Mouse (Mus musculus) cerebellum, adult 18-20 months (tissue): ENCODE measurements around the gene Dlgap4.
A peak's percentile ranks its signal among the peaks of the same experiment; 100 is the strongest.

Experiments
- DNase-seq, 2 experiments: peaks; one replicate each; pipeline ENCODE4 v3.0.0; 2021

The Dlgap4 gene

GRCm38 (mm10) chr2:156613541-156614257 is at the start of gene Dlgap4:
Gene Dlgap4 (plus strand): TSS chr2:156613705.
- peak; percentile 39 to 70 for DNase-seq

- DNase-seq = peak; percentile 72 to 73
Measured at GRCm38 (mm10) chr2:156566512-156566911, 47.0 kb upstream of the Dlgap4 start.

DNA sequence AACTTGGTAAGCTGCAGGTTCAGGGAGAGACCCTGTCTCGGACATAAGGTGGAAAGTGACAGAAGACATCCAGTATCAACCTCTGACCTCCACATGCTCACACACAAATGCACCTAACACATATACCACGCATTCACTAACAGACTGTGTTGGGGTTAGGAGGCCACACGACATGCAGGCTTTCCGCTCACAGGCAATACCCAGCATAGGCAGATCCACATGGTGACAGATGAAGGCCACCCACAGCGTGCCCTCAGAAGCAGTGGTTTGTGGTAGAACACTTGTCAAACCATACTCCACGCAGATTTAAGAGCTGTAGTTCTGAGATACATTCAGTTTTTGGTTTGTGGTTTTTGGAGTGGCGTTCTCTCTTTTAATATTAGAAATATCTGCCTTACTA is 44.9 kb upstream of the Dlgap4 start:
- DNase-seq = no peak

- no peak for DNase-seq
Measured at GRCm38 (mm10) chr2:156569261-156569660, 44.2 kb upstream of the Dlgap4 start.

GRCm38 (mm10) chr2:156571521-156571920 is 42.0 kb upstream of the Dlgap4 start:
- no peak for DNase-seq

DNA sequence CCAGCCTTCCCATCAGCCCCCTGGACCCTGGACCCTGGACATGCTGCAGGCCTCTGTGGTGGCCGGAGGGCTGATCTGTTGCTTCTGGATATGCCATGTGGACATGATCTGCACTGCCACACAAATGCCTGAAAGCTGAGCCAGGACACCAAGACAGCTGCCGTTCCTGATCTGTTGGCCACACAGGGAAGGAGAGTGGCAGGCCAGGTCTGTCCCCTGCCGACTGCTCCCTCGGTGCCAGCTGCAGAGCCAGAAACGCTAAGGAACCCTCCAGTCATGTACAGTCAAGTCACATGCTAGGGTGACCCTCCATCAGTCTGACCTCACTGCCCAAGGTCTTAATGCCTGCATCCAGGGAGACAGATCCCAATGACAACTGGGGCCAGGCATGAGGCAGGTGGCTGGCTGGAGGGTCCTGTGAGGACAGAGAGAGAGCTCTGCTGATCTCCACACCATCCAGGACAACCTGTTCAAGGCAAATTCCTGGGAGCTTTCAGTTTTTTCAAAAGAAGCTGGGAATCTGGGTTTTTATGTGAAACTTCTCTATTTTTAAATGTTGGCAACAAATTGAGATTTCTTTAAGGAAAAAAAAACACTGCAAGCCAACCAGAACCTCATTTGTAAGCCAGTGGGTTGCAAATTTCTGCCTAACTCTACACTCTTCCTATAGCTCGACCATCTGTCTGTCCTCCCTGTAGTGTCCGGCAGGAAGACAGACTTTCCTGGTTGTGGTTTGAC is 36.5 kb upstream of the Dlgap4 start:
- no peak for DNase-seq

- no peak for DNase-seq
Measured at GRCm38 (mm10) chr2:156580507-156580906, 33.0 kb upstream of the Dlgap4 start.

DNA sequence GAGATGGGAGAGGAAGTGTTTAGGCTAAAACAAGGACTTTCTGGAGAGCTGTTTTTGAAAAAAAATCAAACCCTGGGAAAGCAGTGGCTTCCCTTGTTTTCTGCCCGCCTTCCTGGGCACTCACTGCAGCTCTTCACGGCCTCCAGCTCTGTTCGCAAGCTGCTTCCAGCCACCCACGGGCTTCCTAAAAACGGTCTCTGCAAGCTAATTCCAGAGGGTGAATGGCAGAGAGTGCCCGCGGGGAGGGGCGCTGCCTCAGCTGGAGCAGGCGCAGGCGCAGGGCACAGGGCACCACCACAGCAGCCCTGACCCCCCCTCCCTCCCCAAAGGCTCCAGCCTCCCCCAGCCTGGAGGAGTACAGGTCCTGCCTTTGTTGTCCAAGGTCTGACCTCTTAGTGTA is 32.3 kb upstream of the Dlgap4 start:
- DNase-seq = peak in 1 of 2 experiments; percentile 17

- no peak for DNase-seq
Measured at GRCm38 (mm10) chr2:156582887-156583286, 30.6 kb upstream of the Dlgap4 start.

DNA sequence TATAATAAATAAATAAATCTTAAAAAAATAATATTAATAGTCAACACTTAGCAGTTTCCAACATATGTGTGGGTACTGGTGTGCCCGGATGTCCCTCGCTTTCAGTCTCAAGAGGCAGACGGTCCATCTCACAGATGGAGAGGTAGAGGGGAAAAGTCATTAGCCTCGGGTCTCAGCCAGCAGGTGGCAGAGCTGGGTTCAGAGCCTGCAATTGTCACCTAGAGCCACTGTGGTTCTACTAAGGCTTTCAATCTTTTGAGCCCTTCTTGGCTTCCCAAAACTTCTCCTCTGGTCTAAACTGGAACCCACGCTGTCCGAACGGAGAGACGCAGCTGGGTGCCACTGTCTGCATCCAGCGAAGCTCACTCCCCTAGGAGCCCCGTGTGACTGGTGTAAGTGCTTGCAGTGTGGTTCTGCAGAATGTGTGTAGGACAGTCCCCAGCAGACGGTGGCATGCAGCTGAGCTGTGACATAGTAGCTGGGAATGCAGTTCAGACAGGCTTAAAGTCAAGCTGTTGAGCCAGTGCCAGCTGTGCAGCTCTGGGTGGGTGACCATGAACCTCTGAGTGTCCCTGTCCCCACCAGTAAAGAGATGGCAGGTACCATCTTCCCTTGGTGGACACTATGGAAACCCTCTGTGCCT is 29.2 kb upstream of the Dlgap4 start:
- DNase-seq = peak; percentile 70 to 73

GRCm38 (mm10) chr2:156584797-156585471 is 28.6 kb upstream of the Dlgap4 start:
- DNase-seq = peak; percentile 20 to 24

GRCm38 (mm10) chr2:156589481-156589880 is 24.0 kb upstream of the Dlgap4 start:
- peak; percentile 23 to 38 for DNase-seq

DNA sequence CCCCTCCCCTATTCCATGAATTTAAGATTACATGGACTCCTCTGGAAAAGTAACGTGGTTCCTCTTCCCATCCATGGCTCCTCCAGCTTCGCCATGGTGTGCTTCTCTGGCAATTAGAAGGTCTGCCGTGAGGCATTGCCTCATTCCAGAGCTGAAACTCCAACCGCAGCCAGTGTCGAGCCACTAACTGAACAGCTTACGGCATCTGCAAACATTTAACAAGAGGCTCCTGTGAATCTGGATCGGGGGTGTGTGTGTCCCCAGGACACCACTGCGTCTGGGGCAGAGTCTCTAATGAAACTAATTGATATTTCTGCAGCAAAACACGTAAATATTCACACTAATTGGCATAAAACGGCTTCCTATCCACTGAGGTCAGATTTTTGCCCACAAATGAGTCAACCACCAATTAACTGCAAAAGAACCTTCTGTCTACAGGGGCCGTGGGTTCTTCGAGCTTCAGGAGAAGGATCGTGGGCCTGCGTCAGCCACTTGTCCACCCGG is 18.5 kb upstream of the Dlgap4 start:
- DNase-seq = no peak

DNA sequence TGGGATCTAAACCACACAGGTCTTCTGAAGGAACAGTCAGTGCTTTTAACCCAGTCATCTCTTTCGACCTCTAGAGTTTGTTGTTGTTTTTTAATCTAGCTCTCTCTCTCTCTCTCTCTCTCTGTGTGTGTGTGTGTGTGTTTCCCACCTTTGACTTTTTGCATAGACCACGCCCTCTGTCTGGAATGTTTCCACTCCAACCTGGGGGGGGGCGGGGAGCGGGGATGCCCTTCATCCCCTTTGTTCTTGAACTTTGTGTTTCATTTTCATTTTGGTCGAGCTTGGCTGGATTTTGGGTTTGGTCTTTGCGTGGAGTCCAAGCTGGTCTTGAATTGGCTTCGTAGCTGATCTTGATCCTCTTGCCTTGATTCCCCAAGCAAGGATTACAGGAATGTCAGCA is 10.9 kb upstream of the Dlgap4 start:
- no peak for DNase-seq

DNA sequence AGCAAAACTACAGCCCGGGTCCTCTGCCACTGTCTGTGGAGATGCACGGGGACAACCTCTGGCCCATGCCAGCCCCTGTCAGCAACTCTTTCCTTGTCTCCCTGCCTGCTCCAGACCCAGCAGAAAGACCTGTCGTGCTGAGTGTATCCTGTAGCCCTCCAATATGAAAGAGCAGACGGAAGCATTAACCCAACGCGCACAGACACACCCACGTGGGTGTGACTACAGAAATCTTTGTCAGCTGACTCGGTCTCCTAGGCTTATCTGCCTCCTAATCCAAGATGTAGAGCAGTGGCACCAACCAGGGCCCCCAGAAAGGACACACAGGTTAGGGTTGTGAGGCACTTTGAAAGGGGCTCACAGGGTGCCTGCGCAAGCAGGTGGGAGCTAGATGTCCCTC is 9.8 kb upstream of the Dlgap4 start:
- no peak for DNase-seq

DNA sequence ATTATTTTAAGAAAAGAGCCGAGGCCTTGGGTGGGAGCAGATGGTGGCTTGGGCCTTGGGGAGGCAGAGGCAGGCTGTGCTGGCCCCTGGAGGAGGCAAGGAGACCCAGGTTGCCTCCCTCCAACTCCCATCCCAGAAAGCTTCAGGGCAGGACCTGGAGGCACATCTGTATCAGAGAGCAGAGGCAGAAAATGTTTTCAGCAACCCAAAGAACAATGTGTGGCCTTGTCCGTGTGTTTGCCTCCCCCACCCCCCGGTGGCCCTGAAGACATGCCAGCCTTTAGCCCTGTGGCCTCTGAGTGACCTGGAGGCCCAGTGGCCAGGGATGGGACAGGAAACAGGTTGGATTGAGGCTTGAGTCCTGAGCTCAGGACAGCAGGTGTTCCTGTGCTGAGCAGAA is 8.4 kb upstream of the Dlgap4 start:
- DNase-seq = no peak

DNA sequence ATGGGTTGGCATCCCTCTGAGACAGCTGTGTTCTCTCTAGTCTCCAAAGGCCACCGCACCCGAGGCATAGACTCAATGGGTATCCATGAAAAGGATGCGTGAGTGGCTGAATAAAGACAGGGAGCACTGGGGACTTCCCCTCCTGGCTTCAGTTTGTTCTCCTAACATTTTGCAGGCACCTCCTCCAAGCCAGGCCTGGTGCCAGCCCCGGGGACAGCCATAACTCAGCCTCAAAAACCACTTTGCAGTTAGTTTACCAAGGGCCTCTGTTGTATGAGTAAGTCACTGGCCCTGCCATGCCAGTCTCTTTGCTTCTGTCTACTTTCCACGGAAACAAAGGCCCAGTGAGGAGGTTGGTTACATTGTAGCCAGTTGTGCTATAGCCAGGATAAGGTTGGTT is 7.5 kb upstream of the Dlgap4 start:
- no peak for DNase-seq

DNA sequence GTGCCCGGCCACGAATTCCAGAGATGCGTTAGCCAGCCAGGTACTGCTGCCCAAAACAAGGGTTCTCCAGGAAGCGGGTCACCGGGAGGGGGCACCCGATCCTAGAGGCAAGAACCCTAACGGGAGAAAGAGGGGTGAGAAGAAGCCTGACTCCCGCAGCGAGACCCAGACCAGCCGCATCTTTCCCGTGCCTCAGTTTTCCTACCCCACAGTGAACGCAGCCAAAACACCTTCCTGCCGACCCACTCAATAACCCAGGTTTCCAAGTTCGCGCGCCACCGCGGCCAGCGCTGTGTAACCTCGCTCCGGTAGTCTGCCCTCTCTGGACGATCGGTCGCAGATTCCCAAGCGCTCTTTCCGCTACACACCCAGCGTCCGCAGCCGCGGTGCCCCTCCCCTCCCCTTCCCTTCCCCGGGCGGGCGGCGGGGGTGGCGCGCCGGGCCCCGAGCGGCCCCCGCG is 394 bp upstream of the Dlgap4 start:
- DNase-seq = peak; percentile 92 to 94

DNA sequence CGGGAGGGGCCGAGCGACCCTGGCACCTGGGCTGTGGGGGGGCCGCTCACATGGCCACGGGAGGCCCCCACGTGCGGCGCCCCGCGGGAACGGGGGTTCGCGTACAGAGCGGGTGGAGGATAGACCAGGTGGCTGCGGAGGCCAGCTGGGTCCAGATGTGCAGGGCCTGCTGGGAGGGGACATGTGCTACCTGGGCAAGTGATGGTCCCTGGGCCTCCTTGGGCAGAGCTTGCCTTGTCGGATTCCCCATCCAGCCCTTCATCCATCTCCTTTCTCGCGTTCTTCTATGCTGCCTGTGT is 702 bp downstream of the Dlgap4 start:
- DNase-seq = peak; percentile 34 to 56

DNA sequence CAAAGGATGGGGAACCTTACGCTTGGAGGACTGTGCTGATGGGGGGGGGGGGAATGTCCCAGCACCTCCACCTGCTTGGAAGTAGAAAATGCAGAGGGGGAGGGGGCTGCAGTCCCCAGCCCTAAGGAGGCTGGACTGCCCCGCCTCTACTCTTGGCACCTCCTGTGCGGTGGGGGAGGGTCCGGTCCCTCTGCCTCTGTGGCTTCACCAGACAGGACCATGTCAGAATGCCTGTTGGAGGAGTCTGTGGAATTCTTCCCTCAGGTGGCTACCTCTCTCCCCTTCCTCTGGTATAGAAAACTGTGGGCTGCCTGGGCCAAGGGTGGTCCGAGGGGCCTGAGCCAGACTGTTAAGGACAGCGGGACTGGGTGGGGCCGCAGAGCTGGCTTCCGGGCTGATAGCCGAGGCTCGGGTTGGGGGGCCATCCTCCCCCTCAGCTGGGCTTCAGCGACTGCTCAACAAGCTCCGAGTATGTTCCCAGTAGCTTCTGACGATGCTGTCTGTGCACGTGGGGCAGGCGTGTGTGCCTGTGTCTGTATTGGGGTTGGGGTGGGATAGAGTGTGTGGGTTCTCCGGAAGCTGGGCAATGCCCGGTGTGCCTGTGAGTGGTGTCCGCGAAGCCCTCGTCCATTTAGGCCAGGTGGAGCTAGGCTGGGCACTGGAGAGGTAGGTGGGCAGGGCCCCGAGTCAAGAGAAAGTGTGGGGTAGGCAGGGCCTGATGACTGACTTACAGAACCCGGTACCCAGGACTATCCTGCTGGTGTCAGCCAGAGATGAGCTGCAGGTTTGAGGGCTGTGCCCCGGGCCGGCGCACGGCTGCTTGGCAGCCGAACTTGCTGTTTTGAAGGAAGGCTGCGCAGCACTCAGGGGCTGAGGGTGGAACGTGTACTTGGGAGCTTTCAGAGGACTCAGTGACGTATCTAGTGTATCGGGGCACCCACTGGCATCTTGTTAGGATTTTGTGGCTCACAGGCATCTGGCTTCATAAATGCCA is 1.5 kb downstream of the Dlgap4 start:
- peak; percentile 37 to 42 for DNase-seq

GRCm38 (mm10) chr2:156616513-156616912 is 3.0 kb downstream of the Dlgap4 start:
- DNase-seq = no peak

- no peak for DNase-seq
Measured at GRCm38 (mm10) chr2:156617536-156617935, 4.0 kb downstream of the Dlgap4 start.
